Mouse (Mus musculus): ENCODE data around the gene Gm2244. TPM values are rescaled to one million over a fixed set of nuclear protein-coding genes. Genes with fewer than 3 reads are reported as not detected.
"Not testable (repeated sequence)": the region's sequence is repeated elsewhere in the genome, so short reads cannot be mapped to it uniquely, and the experiment has no call there.

Gene Gm2244
- polyA plus RNA-seq (2012; rRNA removed), result not detected in 2 replicates

GRCm38 (mm10) chr14:19549863-19550262 lies at the start of gene Gm2244:
Gene Gm2244 (minus strand): TSS chr14:19549963.
- WGBS, result 79% methylated on average over 1 of the region's 3 CpGs
- DNase-seq (ENCODE audit: low read depth, low spot score), result not testable (repeated sequence)

GRCm38 (mm10) chr14:19584804-19585667 lies 35.3 kb upstream of the Gm2244 start, which contains the start of gene Gm2237:
Gene Gm2237 (minus strand): TSS chr14:19585135.
- DNase-seq (ENCODE audit: low read depth, low spot score), result not testable (repeated sequence)
- WGBS, result under 1% methylated on average over 36 of the region's 62 CpGs

Other genes starting within 250 kb of the Gm2244 start
- 0.19 TPM in 1 of 2 replicates, not detected in the other for gene Gm21738, start 131.0 kb downstream of the Gm2244 start, polyA plus RNA-seq (2012; rRNA removed)
- 0.34 and 0.50 TPM in 2 replicates for gene Gm2237, start 35.2 kb upstream of the Gm2244 start, polyA plus RNA-seq (2012; rRNA removed)
- gene Gm5458, start 52.6 kb upstream of the Gm2244 start, polyA plus RNA-seq (2012; rRNA removed), result not detected in 2 replicates
- gene Nid2, start 201.3 kb upstream of the Gm2244 start, polyA plus RNA-seq (2012; rRNA removed), result 4.7 and 7.4 TPM in 2 replicates

Measured in large intestine, adult 2 months (tissue).